ENCODE assay signal across 8 mouse cellular contexts in the genomic region with DNA sequence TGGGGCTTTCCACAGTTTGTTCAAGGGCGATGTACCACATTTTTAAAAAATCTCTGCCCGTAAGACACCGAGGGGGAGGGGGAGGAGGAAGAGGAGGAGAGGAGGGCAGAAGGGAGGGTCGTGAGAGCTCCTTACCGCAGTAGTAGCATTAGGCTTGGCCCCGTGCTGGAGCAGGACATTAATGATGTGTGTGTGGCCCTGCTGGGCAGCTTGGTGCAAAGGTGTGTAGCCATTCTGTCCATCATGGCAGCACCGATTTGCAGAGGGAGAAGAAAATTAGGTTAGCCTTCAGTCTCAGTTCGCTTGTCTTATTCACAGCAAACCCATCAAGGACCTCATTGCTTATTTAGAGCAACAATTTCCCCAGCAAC.
DNase-seq lines count a peak whose midpoint lies in the region; ATAC-seq and TF ChIP-seq lines count a peak whose summit lies in the region.

No protein-coding gene starts in this region.

- no peak for ATAC-seq in megakaryocyte, adult 5-6 weeks (ENCODE audit: poor library complexity, severe bottlenecking)
- no peak for ATAC-seq in liver, embryonic 12.5 days
- ATAC-seq in stomach, postnatal 0 days (ENCODE audit: low FRiP score, low TSS enrichment), result no peak

- H3K27me3 ChIP-seq in megakaryocyte, embryonic 14.5 days (replicated peaks), result peaks cover 4% of the 10 kb centered on the region
- H3K27me3 ChIP-seq in liver, embryonic 12.5 days (replicated peaks), result peaks cover 13% of the 10 kb centered on the region
- no peaks in the 10 kb centered on the region for H3K27me3 ChIP-seq in stomach, postnatal 0 days (ENCODE audit: control insufficient read depth, insufficient read depth, low read length)

- peak overlapping the region; percentile 44; the same call in 1 of the 2 replicates for H3K27ac ChIP-seq in gastrocnemius, adult 2 months
- no peak overlapping the region for H3K27ac ChIP-seq in liver, embryonic 12.5 days
- peak overlapping the region; percentile 82 for H3K27ac ChIP-seq in stomach, postnatal 0 days (replicated peaks)

- intact Hi-C loops in gastrocnemius, adult 2 months (cut with DNase I), result no loop called here

- 0 out of 2 replicates have a peak overlapping the region, but pooled peaks have one; percentile 26 for H3K4me2 ChIP-seq in liver, embryonic 12.5 days
- H3K4me2 ChIP-seq in stomach, postnatal 0 days (replicated peaks; ENCODE audit: low read depth), result peak overlapping the region; percentile 50

- no peaks in the 10 kb centered on the region for H3K36me3 ChIP-seq in megakaryocyte, embryonic 14.5 days (replicated peaks; ENCODE audit: low read length)
- H3K36me3 ChIP-seq in liver, embryonic 12.5 days, result no peaks in the 10 kb centered on the region
- no peaks in the 10 kb centered on the region for H3K36me3 ChIP-seq in stomach, postnatal 0 days (ENCODE audit: control insufficient read depth, insufficient read depth, low read length)

- H3K9ac ChIP-seq in liver, embryonic 12.5 days, result no peak overlapping the region
- H3K9ac ChIP-seq in stomach, postnatal 0 days (ENCODE audit: low read length), result no peak overlapping the region

- H3K9me3 ChIP-seq in megakaryocyte, embryonic 14.5 days, result no peaks in the 10 kb centered on the region
- no peaks in the 10 kb centered on the region for H3K9me3 ChIP-seq in liver, embryonic 12.5 days (replicated peaks)
- no peaks in the 10 kb centered on the region for H3K9me3 ChIP-seq in stomach, postnatal 0 days (ENCODE audit: control insufficient read depth, low read length)

- WGBS in liver, embryonic 12.5 days (ENCODE audit: insufficient replicate concordance), result 11% methylated on average over 8 of the region's 8 CpGs
- 16% methylated on average over 6 of the region's 8 CpGs for WGBS in stomach, postnatal 0 days

- H3K4me3 ChIP-seq in gastrocnemius, adult 2 months, result peak overlapping the region; percentile 57
- peak overlapping the region; percentile 50 for H3K4me3 ChIP-seq in megakaryocyte, embryonic 14.5 days (replicated peaks)
- no peak overlapping the region for H3K4me3 ChIP-seq in liver, embryonic 12.5 days
- H3K4me3 ChIP-seq in stomach, postnatal 0 days (ENCODE audit: low read depth, low read length), result peak overlapping the region; percentile 31; the same call in 1 of the 2 replicates

- DNase-seq in gastrocnemius, adult 2 months, result no peak
- no peak for DNase-seq in gastrocnemius, adult 18-20 months (ENCODE audit: low spot score)
- no peak for DNase-seq in stomach, postnatal 0 days (ENCODE audit: low spot score)
- no peak for DNase-seq in frontal cortex, postnatal 36 days (ENCODE audit: low spot score in 2 of 2)
- no peak for DNase-seq in thymus, postnatal 4 days

- no peak for TF ChIP-seq EP300 in stomach, postnatal 0 days (optimal IDR thresholded peaks at IDR 0.05)

- no peaks in the 10 kb centered on the region for H3K4me1 ChIP-seq in megakaryocyte, embryonic 14.5 days
- no peaks in the 10 kb centered on the region for H3K4me1 ChIP-seq in liver, embryonic 12.5 days
- H3K4me1 ChIP-seq in stomach, postnatal 0 days (replicated peaks; ENCODE audit: control insufficient read depth, insufficient read depth), result no peaks in the 10 kb centered on the region

- no peak for TF ChIP-seq CTCF in gastrocnemius, adult 2 months (IDR thresholded peaks at IDR 0.05)
- no peak for TF ChIP-seq CTCF in stomach, postnatal 0 days (IDR thresholded peaks at IDR 0.05; ENCODE audit: low read depth)
